Mouse (Mus musculus) NIH3T3 (cell line): ENCODE measurements at regions not wholly inside any gene's neighbourhood (a gene's known extent, or its start where the extent isn't known, plus 50 kb on each side); places are given as distances from the start of the nearest gene placed in this dataset.

Experiments used
- DNase-seq: peaks from one replicate; pipeline ENCODE4 v3.0.0-alpha.2; 2012; ENCODE audit warnings: low read depth

GRCm38 (mm10) chr7:62924585-62925331 is 101.3 kb upstream of the A26c2 start:
- DNase-seq = peak; percentile 50

- DNase-seq = peak; percentile 8
These were observed 98.8 kb upstream of the A26c2 start for GRCm38 (mm10) chr7:62922246-62922645.

GRCm38 (mm10) chr7:62894337-62894736 is 70.9 kb upstream of the A26c2 start:
- no peak for DNase-seq

GRCm38 (mm10) chr7:62877033-62877432 is 53.6 kb upstream of the A26c2 start:
- peak; percentile 74 for DNase-seq
